Mouse (Mus musculus) right cerebral cortex, postnatal 4 days (tissue): ENCODE results near the gene Srsf1.
"Not testable (repeated sequence)": the region's sequence is repeated elsewhere in the genome, so short reads cannot be mapped to it uniquely, and the experiment has no call there.

ENCODE experiments used
- DNase-seq: peaks from one replicate; pipeline ENCODE4 v3.0.0-alpha.2; 2022

Srsf1 gene

GRCm38 (mm10) chr11:88044314-88044713 lies 2.9 kb upstream of the Srsf1 start:
- no peak for DNase-seq

- DNase-seq = not testable (repeated sequence)
These were observed 2.0 kb upstream of the Srsf1 start for GRCm38 (mm10) chr11:88045159-88045558.

GRCm38 (mm10) chr11:88045878-88046277 lies 1.3 kb upstream of the Srsf1 start:
- no peak for DNase-seq

GRCm38 (mm10) chr11:88046323-88046937 lies 743 bp upstream of the Srsf1 start:
- DNase-seq = no peak

GRCm38 (mm10) chr11:88047871-88048531 lies 828 bp downstream of the Srsf1 start:
- peak; percentile 75 for DNase-seq

GRCm38 (mm10) chr11:88048961-88049670 lies 1.9 kb downstream of the Srsf1 start:
- no peak for DNase-seq

- no peak for DNase-seq
These were observed 2.6 kb downstream of the Srsf1 start for GRCm38 (mm10) chr11:88049732-88050131.

GRCm38 (mm10) chr11:88052638-88053037 lies 5.5 kb downstream of the Srsf1 start:
- DNase-seq = no peak

- no peak for DNase-seq
These were observed 6.6 kb downstream of the Srsf1 start for GRCm38 (mm10) chr11:88053821-88054220.

- DNase-seq = peak; percentile 56
These were observed 7.4 kb downstream of the Srsf1 start for GRCm38 (mm10) chr11:88054589-88054988.

GRCm38 (mm10) chr11:88055777-88056176 lies 8.6 kb downstream of the Srsf1 start:
- DNase-seq = no peak

GRCm38 (mm10) chr11:88057788-88058187 lies 10.6 kb downstream of the Srsf1 start:
- DNase-seq = no peak

- DNase-seq = no peak
These were observed 12.0 kb downstream of the Srsf1 start for GRCm38 (mm10) chr11:88059141-88059540.

GRCm38 (mm10) chr11:88061892-88062625 lies 14.9 kb downstream of the Srsf1 start:
- DNase-seq = no peak

GRCm38 (mm10) chr11:88065732-88066131 lies 18.6 kb downstream of the Srsf1 start:
- DNase-seq = no peak

- DNase-seq = no peak
These were observed 20.0 kb downstream of the Srsf1 start for GRCm38 (mm10) chr11:88067191-88067585.

- DNase-seq = peak; percentile 77
These were observed 20.6 kb downstream of the Srsf1 start, which contains the start of gene Vezf1 for GRCm38 (mm10) chr11:88067586-88068410. Gene Vezf1 (plus strand): TSS chr11:88068279.

- DNase-seq = peak; percentile 45
These were observed 21.5 kb downstream of the Srsf1 start for GRCm38 (mm10) chr11:88068411-88069245.

GRCm38 (mm10) chr11:88069246-88069570 lies 22.0 kb downstream of the Srsf1 start:
- DNase-seq = no peak

- DNase-seq = no peak
These were observed 23.2 kb downstream of the Srsf1 start for GRCm38 (mm10) chr11:88070392-88070791.

GRCm38 (mm10) chr11:88071113-88071512 lies 23.9 kb downstream of the Srsf1 start:
- no peak for DNase-seq
